Mouse (Mus musculus) lung, postnatal 0 days (tissue): ENCODE data around the gene Tcn2. TPM values are rescaled to one million over a fixed set of nuclear protein-coding genes. Genes with fewer than 3 reads are reported as not detected.
"Not testable (repeated sequence)": the region's sequence is repeated elsewhere in the genome, so short reads cannot be mapped to it uniquely, and the experiment has no call there.

Source experiments
- ATAC-seq: fragments of 200-750 bp; cut with Nextera tagmentation; 2 replicates; pipeline ENCODE4 v1.8.0; 2017; ENCODE audit warnings: moderate library complexity
- DNase-seq: peaks from one replicate; pipeline ENCODE4 v3.0.0-alpha.2; 2016; ENCODE audit warnings: low spot score
- H3K27ac ChIP-seq: fragments of 300-500 bp; sonication (generic); 2 replicates; pipeline ENCODE4 v1.5.1; 2014; ENCODE audit warnings: antibody characterized with exemption, mild to moderate bottlenecking, low read length, mixed read lengths
- H3K27me3 ChIP-seq: fragments of 300-500 bp; sonication (generic); replicated peaks from 2 replicates; pipeline ENCODE4 v1.6.1; 2014; ENCODE audit warnings: low read length, mixed read lengths; ENCODE audit not compliant: insufficient read depth
- H3K36me3 ChIP-seq: fragments of 300-500 bp; sonication (generic); 2 replicates; pipeline ENCODE4 v1.6.1; 2014; ENCODE audit warnings: low read length, mixed read lengths; ENCODE audit not compliant: insufficient read depth
- H3K4me1 ChIP-seq: fragments of 300-500 bp; sonication (generic); 2 replicates; pipeline ENCODE4 v1.6.1; 2014; ENCODE audit warnings: antibody characterized with exemption, low read depth, low read length, mixed read lengths; ENCODE audit not compliant: insufficient read depth
- H3K4me2 ChIP-seq: fragments of 300-500 bp; sonication (generic); replicated peaks from 2 replicates; pipeline ENCODE4 v1.6.1; 2014; ENCODE audit warnings: low read depth, mild to moderate bottlenecking, low read length, moderate library complexity, mixed read lengths
- H3K4me3 ChIP-seq: fragments of 300-500 bp; sonication (generic); 2 replicates; pipeline ENCODE4 v1.5.1; 2014; ENCODE audit warnings: low read depth, low read length
- H3K9ac ChIP-seq: fragments of 300-500 bp; sonication (generic); replicated peaks from 2 replicates; pipeline ENCODE4 v1.6.1; 2014; ENCODE audit warnings: low read depth, mild to moderate bottlenecking
- H3K9me3 ChIP-seq: fragments of 300-500 bp; sonication (generic); 2 replicates; pipeline ENCODE4 v1.6.1; 2016; ENCODE audit warnings: low read length, mixed read lengths
- CTCF ChIP-seq: IDR thresholded peaks from 2 replicates; pipeline ENCODE4 v1.5.1; 2016; ENCODE audit warnings: antibody characterized with exemption, mild to moderate bottlenecking
- EP300 ChIP-seq: IDR thresholded peaks from 2 replicates; pipeline ENCODE4 v1.6.1; 2016; ENCODE audit warnings: antibody characterized with exemption, mild to moderate bottlenecking, control low read depth
- WGBS: fragments of 180-500 bp; shearing (Covaris S2); extraction: QIAGEN DNeasy Blood & Tissue Kit; methylation state at CpG from one replicate; pipeline ENCODE4 v1.1.7; 2014; 5-methylcytosine and 5-hydroxymethylcytosine counted together
- polyA plus RNA-seq: library from polyadenylated mRNA; unstranded; fragments of >200 nt; fragmentation: Nextera tagmentation; extraction: Ambion mirVana; gene quantifications from 2 replicates; pipeline ENCODE4 v1.2.1, GENCODE M21; 2015

The Tcn2 gene
- polyA plus RNA-seq, 1 experiment from 2014 or later, result 170 TPM

- Histone ChIP-seq H3K27me3 (no peaks in the 10 kb centered on the region), H3K4me2 (peak overlapping the region; percentile 79), H3K4me3 (peak overlapping the region; percentile 53), H3K4me1 (peaks cover 15% of the 10 kb centered on the region), H3K27ac (peak overlapping the region; percentile 73; the same call in 1 of the 2 replicates), H3K36me3 (no peaks in the 10 kb centered on the region), H3K9me3 (no peaks in the 10 kb centered on the region), H3K9ac (peak overlapping the region; percentile 55)
- peak; percentile 7 for ATAC-seq
- WGBS, result 7% methylated on average over 16 of the region's 16 CpGs
- peak; percentile 43 for DNase-seq
- TF ChIP-seq EP300 (no peak), CTCF (peak; percentile 36; the same call in 1 of the 2 replicates)
Observed at GRCm38 (mm10) chr11:3912875-3913271, 19.1 kb downstream of the Tcn2 start.

DNA sequence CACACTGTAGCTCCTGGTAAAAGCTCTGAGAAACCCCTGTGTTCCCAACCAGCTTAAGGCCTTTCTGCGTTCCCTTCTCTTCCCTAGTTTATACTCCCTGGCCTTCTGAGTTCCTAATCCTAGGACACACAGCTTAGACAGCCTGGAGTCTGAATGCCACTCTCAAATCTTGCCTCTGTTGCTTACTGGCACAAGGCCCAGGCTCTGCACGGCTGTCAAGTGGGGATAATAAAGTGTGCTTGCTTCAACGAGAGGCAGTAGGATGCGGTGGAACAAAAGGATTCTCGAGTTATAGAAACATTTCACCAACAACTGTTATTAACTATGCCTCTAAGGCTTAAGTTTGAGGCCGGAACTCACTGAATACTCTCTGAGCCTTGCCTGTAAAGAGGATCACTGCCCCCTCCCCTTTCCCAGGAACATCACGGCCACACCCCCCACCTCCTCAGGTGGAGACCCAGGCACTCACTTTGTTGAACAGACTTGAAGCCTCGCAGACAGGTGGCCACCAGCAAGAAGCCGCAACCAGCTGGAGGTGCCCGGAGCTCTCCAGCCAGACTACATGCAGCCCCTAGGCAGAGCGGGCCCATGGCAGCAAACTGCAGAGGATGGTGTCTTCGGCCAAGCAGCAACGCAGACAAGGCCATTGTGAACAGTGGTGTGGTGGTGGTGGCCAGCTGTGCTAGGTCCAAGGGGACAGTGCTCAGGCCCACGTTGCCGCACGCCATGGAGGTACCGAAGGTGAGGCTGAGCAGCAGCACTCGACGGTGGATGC lies 19.7 kb downstream of the Tcn2 start:
- TF ChIP-seq EP300 (no peak), CTCF (no peak)
- H3K27ac ChIP-seq, result no peak overlapping the region
- ATAC-seq, result no peak
- peak overlapping the region; percentile 53 for H3K4me3 ChIP-seq
- peak overlapping the region; percentile 55; the same call in 1 of the 2 replicates for H3K9ac ChIP-seq
- H3K27me3 ChIP-seq, result no peaks in the 10 kb centered on the region
- H3K4me1 ChIP-seq, result peaks cover 15% of the 10 kb centered on the region
- WGBS, result 23% methylated on average over 19 of the region's 19 CpGs
- DNase-seq, result no peak
- peak overlapping the region; percentile 79 for H3K4me2 ChIP-seq
- no peaks in the 10 kb centered on the region for H3K36me3 ChIP-seq
- no peaks in the 10 kb centered on the region for H3K9me3 ChIP-seq

- not testable (repeated sequence) for H3K27me3 ChIP-seq, H3K9ac ChIP-seq, H3K4me3 ChIP-seq, ATAC-seq, H3K9me3 ChIP-seq, H3K27ac ChIP-seq, DNase-seq, H3K36me3 ChIP-seq
- peak overlapping the region; percentile 25; the same call in 1 of the 2 replicates for H3K4me2 ChIP-seq
- peaks cover 15% of the 10 kb centered on the region for H3K4me1 ChIP-seq
- WGBS, result 82% methylated on average over 5 of the region's 6 CpGs
Observed at GRCm38 (mm10) chr11:3911440-3911839, 20.5 kb downstream of the Tcn2 start.

DNA sequence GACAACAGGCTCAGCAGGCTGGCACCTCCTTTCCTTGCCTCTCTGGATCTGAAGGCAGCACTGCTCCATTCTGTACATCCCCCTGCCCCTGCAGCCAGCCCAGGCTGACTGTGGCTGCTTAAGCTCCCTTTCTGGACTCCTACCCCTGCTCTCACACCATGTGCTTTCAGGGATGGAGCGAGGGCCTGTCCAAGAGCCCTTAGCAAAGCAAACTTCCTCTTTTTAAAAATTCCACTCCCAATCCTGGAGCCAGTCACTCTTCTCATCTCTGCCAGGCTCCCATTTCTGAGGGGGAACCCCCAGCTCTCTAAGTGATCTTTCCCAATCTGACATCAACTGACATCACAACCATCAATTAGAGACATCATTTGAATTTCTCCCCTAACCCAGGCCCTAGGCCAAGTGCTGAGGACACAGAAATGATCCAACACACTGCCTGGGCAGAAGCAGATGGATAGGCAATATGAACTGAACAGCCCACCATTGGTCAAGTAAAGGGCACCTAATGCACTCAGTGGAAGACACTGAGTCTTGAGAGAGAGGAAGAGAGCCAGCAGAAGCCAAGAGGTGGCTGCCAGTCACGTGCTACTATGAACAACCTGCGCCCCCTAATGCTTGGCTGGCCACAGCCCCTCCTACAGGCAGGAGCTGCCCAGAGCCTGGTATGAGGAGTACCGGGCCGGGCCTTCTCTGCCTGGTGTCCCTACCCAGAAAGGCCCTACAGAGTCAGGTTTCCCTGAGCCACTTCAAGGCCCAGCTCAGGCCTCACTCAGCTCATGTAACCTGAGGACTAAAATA lies 21.2 kb downstream of the Tcn2 start:
- no peaks in the 10 kb centered on the region for H3K36me3 ChIP-seq
- TF ChIP-seq EP300 (no peak), CTCF (peak; percentile 21; the same call in 1 of the 2 replicates)
- no peak overlapping the region for H3K9ac ChIP-seq
- H3K27me3 ChIP-seq, result no peaks in the 10 kb centered on the region
- H3K9me3 ChIP-seq, result no peaks in the 10 kb centered on the region
- H3K4me3 ChIP-seq, result no peak overlapping the region
- WGBS, result 56% methylated on average over 5 of the region's 5 CpGs
- H3K4me2 ChIP-seq, result no peak overlapping the region
- no peak for ATAC-seq
- peak; percentile 54 for DNase-seq
- no peak overlapping the region for H3K27ac ChIP-seq
- peaks cover 15% of the 10 kb centered on the region for H3K4me1 ChIP-seq

DNA sequence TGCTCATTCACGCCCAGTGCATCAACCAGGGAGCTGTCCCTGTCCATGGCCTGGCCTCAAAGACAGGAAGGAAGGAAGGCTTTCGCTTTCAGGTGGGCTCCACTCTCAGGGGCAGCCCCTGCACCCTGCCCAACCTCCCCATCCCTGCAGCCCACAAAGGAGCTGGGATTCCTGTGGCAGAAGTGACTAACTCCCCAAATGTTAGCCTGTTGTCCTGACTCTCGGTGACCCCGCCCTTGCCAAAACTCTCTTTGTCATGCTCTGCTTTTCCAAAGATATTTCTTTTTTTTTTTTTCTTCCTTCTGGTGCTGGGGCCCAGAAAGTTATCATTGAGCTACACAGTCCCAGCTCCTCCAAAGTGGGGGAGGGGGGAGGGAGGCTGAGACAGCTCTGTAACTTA lies 22.7 kb downstream of the Tcn2 start:
- no peak overlapping the region for H3K4me2 ChIP-seq
- ATAC-seq, result no peak
- no peaks in the 10 kb centered on the region for H3K9me3 ChIP-seq

DNA sequence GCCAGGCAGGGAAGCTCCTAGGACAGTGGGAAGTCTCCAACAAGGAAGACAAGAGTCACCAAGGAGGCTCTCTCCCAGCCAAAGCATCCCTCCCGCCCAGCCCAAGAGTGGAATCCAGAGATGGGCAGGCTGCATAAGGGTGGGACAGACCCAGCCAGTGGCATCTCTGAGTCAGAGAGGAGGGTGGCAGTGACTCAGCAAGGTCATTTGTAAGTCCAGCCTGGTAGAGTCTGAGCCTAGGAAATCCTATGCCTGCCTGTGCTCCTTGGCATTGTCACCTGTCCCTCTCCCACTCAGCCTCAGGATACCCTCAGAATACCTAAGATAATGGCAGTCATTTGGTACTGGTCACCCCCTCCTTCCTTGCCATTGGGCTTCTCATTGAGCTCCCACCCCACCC lies 26.5 kb downstream of the Tcn2 start:
- H3K4me2 ChIP-seq, result no peak overlapping the region
- DNase-seq, result no peak

More for the DNA sequence above, 22.7 kb downstream of the Tcn2 start:
- peaks cover 15% of the 10 kb centered on the region for H3K4me1 ChIP-seq
- no peak overlapping the region for H3K9ac ChIP-seq
- H3K36me3 ChIP-seq, result no peaks in the 10 kb centered on the region
- no peak for TF ChIP-seq EP300
- TF ChIP-seq CTCF, result no peak
- no peaks in the 10 kb centered on the region for H3K27me3 ChIP-seq
- 85% methylated on average over 4 of the region's 4 CpGs for WGBS
- DNase-seq, result no peak
- no peak overlapping the region for H3K27ac ChIP-seq
- H3K4me3 ChIP-seq, result no peak overlapping the region

More for the DNA sequence above, 26.5 kb downstream of the Tcn2 start:
- Histone ChIP-seq H3K9ac (no peak overlapping the region), H3K36me3 (no peaks in the 10 kb centered on the region), H3K27ac (no peak overlapping the region), H3K27me3 (no peaks in the 10 kb centered on the region), H3K4me3 (no peak overlapping the region), H3K4me1 (peaks cover 8% of the 10 kb centered on the region), H3K9me3 (no peaks in the 10 kb centered on the region)
- 64% methylated on average over 1 of the region's 1 CpGs for WGBS
- TF ChIP-seq CTCF (no peak), EP300 (no peak)
- ATAC-seq, result no peak
